Mouse (Mus musculus) neural tube, postnatal 0 days (tissue): ENCODE measurements around the gene Trmo. TPM values are rescaled to one million over a fixed set of nuclear protein-coding genes. Genes with fewer than 3 reads are reported as not detected.

ENCODE experiments used
- polyA plus RNA-seq: library from polyadenylated mRNA; unstranded; fragments of >200 nt; fragmentation: Nextera tagmentation; extraction: Ambion mirVana; gene quantifications from 2 replicates; pipeline ENCODE4 v1.2.1, GENCODE M21; 2015

The Trmo gene
- polyA plus RNA-seq = 6.9 and 7.5 TPM in 2 replicates

DNA sequence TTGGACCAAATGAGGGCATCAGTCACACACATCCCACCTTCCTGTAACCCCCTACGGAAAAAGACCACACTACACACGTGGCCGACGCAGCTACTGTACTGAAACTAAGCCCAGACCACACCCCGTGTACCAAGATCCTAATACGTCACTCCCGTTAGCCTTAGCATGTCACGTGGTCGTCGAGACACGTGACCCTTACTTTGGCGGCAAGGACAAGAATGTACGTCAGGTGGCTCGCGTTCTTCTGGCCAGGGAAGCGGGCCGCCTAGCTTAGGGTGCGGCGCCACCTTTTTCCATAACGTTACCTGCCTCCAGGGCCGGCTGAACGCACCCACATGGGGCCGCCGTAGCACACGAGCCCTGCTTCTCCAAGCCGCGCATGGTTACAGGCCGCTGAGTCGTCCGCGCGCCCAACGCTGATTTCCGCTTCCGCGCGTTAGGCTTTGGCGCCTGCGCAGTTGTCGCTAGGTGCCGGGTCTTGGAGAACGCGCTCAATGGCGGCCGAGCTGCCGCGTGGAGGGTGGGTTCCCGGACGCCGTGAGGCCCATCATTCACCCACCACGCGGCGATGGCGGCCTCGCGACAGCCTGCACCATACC lies at the start of gene Trmo:
Gene Trmo (minus strand): TSS at position 425 of the 599 bp plus-strand sequence.

DNA sequence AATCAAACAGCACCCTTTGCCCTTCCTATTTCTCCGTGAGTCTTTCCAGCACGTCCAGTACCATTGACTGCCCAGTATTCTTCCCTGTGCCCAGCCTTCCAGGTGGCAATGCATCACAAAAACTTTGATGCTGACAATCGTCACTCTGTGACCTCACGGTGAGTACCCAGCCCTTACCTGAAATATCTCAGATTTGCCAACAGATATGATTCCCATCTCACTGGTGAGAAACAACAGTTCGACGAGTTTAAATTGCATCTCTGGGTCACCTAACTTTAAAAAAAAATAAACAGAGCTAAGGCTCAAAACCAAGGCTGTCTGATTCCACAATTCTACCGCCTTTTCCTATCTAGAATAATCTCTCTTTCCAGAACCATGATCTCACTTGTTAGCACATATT lies 24.2 kb upstream of the Trmo start, which contains the start of gene Hemgn:
Gene Hemgn (minus strand): TSS at position 101 of the 400 bp plus-strand sequence.

DNA sequence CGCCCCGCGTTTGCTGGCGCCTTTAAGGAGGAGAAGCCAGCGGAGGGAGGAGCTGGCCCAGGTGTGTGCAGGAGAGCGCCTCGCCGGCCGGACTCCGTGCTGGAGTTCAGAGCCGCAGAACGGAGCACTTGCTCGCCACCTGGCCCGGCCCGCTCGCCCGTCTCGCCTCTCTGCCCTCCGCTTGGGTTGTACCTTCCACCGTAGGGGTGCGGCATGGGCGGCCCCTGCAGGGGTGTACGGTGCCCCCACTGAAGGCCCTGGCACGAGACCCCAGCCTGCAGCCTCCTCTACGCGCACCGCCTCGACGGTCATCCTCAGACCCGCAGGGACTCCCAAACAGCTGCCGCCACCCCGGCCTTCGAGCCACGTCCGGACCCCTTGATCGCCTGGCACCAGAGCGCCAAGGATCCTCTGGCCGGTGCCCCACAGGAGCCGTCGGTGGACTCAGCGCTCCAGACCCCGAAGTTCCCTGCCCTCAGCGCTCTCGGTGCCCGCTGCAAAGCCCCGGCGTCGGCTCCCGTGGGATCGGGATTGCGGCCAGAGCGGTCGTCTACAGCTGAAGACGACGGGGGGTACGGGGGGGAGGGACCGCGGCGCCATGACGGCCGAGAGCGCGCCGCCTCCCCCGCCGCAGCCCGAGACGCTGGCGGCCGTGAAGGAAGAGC lies 45.5 kb downstream of the Trmo start, which contains the start of gene Foxe1:
Gene Foxe1 (plus strand): TSS at position 14 of the 665 bp plus-strand sequence.

Other genes with a start within 250 kb of the Trmo start
- 30.3 and 30.4 TPM in 2 replicates for gene Xpa, start 193.1 kb downstream of the Trmo start, polyA plus RNA-seq
- gene Foxe1, start 45.8 kb downstream of the Trmo start, polyA plus RNA-seq = 0.05 TPM in 1 of 2 replicates, not detected in the other
- not detected in 2 replicates for gene Hemgn, start 24.1 kb upstream of the Trmo start, polyA plus RNA-seq
- gene Anp32b, start 61.5 kb upstream of the Trmo start, polyA plus RNA-seq = 61.6 and 68.4 TPM in 2 replicates
- 55.9 and 60.8 TPM in 2 replicates for gene Nans, start 99.8 kb upstream of the Trmo start, polyA plus RNA-seq
- gene Trim14, start 146.7 kb upstream of the Trmo start, polyA plus RNA-seq = 2.2 and 2.4 TPM in 2 replicates
- 8.5 and 9.1 TPM in 2 replicates for gene Coro2a, start 212.8 kb upstream of the Trmo start, polyA plus RNA-seq